Mouse (Mus musculus): ENCODE measurements around the gene Hist2h2bb.

DNA sequence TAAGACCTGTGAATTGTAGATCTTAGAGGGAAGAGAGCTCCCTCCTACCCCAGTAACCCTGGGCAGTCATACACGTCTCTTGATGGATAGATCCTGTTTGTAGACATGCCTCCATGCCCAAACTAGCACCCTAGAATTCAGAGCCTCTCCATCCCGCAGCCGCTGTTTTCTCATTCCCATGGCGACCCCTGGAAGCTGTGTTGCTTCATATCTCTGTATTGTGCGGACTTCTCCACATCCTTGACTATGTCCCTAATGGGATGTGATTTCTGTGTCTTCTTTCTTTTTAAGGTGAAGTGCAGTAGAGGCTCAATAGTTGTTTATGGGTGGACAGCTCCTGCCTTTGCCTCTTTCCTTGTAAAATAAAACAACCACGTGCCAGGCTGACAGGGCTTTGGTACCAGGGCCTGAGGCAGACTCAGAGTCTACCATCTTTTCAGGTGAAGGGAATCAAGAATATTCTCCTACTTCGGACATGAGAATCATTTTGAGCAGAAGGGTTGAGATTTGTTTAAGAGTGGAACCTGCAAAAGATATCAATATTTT lies 5.1 kb upstream of the Hist2h2bb start:
- no peak for TF ChIP-seq CTCF (IDR thresholded peaks at IDR 0.05 in 2 of 3, conservative IDR thresholded peaks at IDR 0.05 in 1 of 3; ENCODE audit: control insufficient read depth in 1 of 3, insufficient read depth in 1 of 3, low read depth in 2 of 3, low read length in 3 of 3, poor library complexity in 1 of 3, severe bottlenecking in 1 of 3)
- TF ChIP-seq HCFC1 (IDR thresholded peaks at IDR 0.05; ENCODE audit: low read depth, low read length) = no peak
- no peak for TF ChIP-seq ZNF384 (IDR thresholded peaks at IDR 0.05; ENCODE audit: low read depth, low read length)
- TF ChIP-seq USF2 (IDR thresholded peaks at IDR 0.05; ENCODE audit: borderline replicate concordance in 1 of 2, insufficient read depth in 1 of 2, low read depth in 1 of 2, low read length in 2 of 2) = no peak
- TF ChIP-seq ZC3H11A (IDR thresholded peaks at IDR 0.05; ENCODE audit: low read depth, low read length) = no peak
- no peak for TF ChIP-seq POLR2A (IDR thresholded peaks at IDR 0.05; ENCODE audit: control insufficient read depth in 1 of 2, insufficient read depth in 1 of 2, low read depth in 1 of 2, low read length in 2 of 2, poor library complexity in 1 of 2)
- TF ChIP-seq EP300 (IDR thresholded peaks at IDR 0.05; ENCODE audit: low read depth in 1 of 2, low read length in 2 of 2) = no peak
- TF ChIP-seq ETS1 (IDR thresholded peaks at IDR 0.05; ENCODE audit: low read depth, low read length) = no peak
- no peak for TF ChIP-seq GATA1 (IDR thresholded peaks at IDR 0.05; ENCODE audit: low read depth, low read length)
